Mouse (Mus musculus): Measurements from ENCODE around the gene Grb10. TPM values are rescaled to one million over a fixed set of nuclear protein-coding genes. Genes with fewer than 3 reads are reported as not detected.

Grb10 gene
- polyA plus RNA-seq, 1 experiment from 2014 or later: 45.9 TPM

DNA sequence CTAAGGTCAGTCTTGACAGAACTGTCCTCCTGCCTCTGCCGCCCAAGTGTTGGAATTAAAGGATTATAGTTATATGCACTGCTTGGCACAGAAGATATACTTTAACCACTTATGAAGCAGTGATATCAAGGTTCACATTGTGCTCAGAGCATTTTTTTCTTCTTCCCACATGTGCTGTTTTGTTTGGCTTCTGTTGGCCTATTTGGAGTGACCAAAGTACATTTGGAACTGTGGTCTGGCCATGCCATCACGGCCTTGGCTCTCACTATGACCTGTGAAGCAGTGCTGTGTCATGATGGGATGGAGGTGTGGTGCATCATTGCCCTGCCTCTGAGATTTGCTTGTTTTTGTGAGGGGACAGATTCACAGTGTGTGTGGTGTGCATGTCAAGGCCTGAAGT is 109.9 kb downstream of the Grb10 start:
- 61% methylated on average over 2 of the region's 2 CpGs for WGBS
- H3K4me2 ChIP-seq (replicated peaks; ENCODE audit: low read depth): no peak overlapping the region
- no peak for TF ChIP-seq CTCF (IDR thresholded peaks at IDR 0.05; ENCODE audit: low read depth)
- H3K9ac ChIP-seq (ENCODE audit: low read depth, low read length): no peak overlapping the region
- ATAC-seq: peak; percentile 83
- H3K4me1 ChIP-seq (replicated peaks; ENCODE audit: control insufficient read depth, insufficient read depth, low read length): no peaks in the 10 kb centered on the region
- no peaks in the 10 kb centered on the region for H3K9me3 ChIP-seq (ENCODE audit: control insufficient read depth)
- H3K27me3 ChIP-seq (replicated peaks; ENCODE audit: control insufficient read depth, insufficient read depth, low read length): no peaks in the 10 kb centered on the region
- H3K27ac ChIP-seq (ENCODE audit: low read depth, low read length): peak overlapping the region; percentile 41; the same call in 1 of the 2 replicates
- no peak overlapping the region for H3K4me3 ChIP-seq (ENCODE audit: low read depth, low read length)
- peaks cover 8% of the 10 kb centered on the region; the same call in 1 of the 2 replicates for H3K36me3 ChIP-seq (ENCODE audit: control insufficient read depth, insufficient read depth)

GRCm38 (mm10) chr11:11923900-11924299 is 114.6 kb downstream of the Grb10 start:
- Histone ChIP-seq H3K27me3 (replicated peaks; ENCODE audit: control insufficient read depth, insufficient read depth, low read length) (no peaks in the 10 kb centered on the region), H3K4me1 (replicated peaks; ENCODE audit: control insufficient read depth, insufficient read depth, low read length) (no peaks in the 10 kb centered on the region), H3K4me3 (ENCODE audit: low read depth, low read length) (no peak overlapping the region), H3K4me2 (replicated peaks; ENCODE audit: low read depth) (no peak overlapping the region), H3K9ac (ENCODE audit: low read depth, low read length) (no peak overlapping the region), H3K36me3 (ENCODE audit: control insufficient read depth, insufficient read depth) (no peaks in the 10 kb centered on the region), H3K9me3 (ENCODE audit: control insufficient read depth) (no peaks in the 10 kb centered on the region), H3K27ac (ENCODE audit: low read depth, low read length) (no peak overlapping the region)
- 66% methylated on average over 3 of the region's 3 CpGs for WGBS
- no peak for TF ChIP-seq CTCF (IDR thresholded peaks at IDR 0.05; ENCODE audit: low read depth)
- ATAC-seq: no peak

- Histone ChIP-seq H3K27me3 (replicated peaks; ENCODE audit: control insufficient read depth, insufficient read depth, low read length) (no peaks in the 10 kb centered on the region), H3K9me3 (ENCODE audit: control insufficient read depth) (no peaks in the 10 kb centered on the region), H3K36me3 (ENCODE audit: control insufficient read depth, insufficient read depth) (no peaks in the 10 kb centered on the region), H3K27ac (ENCODE audit: low read depth, low read length) (no peak overlapping the region), H3K4me1 (replicated peaks; ENCODE audit: control insufficient read depth, insufficient read depth, low read length) (no peaks in the 10 kb centered on the region), H3K4me3 (ENCODE audit: low read depth, low read length) (no peak overlapping the region), H3K4me2 (replicated peaks; ENCODE audit: low read depth) (no peak overlapping the region), H3K9ac (ENCODE audit: low read depth, low read length) (no peak overlapping the region)
- no peak for TF ChIP-seq CTCF (IDR thresholded peaks at IDR 0.05; ENCODE audit: low read depth)
- 76% methylated on average over 3 of the region's 3 CpGs for WGBS
- peak; percentile 62; the same call in 1 of the 2 replicates for ATAC-seq
These were observed 115.1 kb downstream of the Grb10 start for GRCm38 (mm10) chr11:11923345-11923744.

- Histone ChIP-seq H3K9ac (ENCODE audit: low read depth, low read length) (no peak overlapping the region), H3K4me1 (replicated peaks; ENCODE audit: control insufficient read depth, insufficient read depth, low read length) (no peaks in the 10 kb centered on the region), H3K27me3 (replicated peaks; ENCODE audit: control insufficient read depth, insufficient read depth, low read length) (no peaks in the 10 kb centered on the region), H3K4me3 (ENCODE audit: low read depth, low read length) (no peak overlapping the region), H3K9me3 (ENCODE audit: control insufficient read depth) (no peaks in the 10 kb centered on the region), H3K4me2 (replicated peaks; ENCODE audit: low read depth) (no peak overlapping the region), H3K36me3 (ENCODE audit: control insufficient read depth, insufficient read depth) (no peaks in the 10 kb centered on the region), H3K27ac (ENCODE audit: low read depth, low read length) (no peak overlapping the region)
- no peak for TF ChIP-seq CTCF (IDR thresholded peaks at IDR 0.05; ENCODE audit: low read depth)
- 81% methylated on average over 2 of the region's 2 CpGs for WGBS
- ATAC-seq: no peak
These were observed 116.4 kb downstream of the Grb10 start for GRCm38 (mm10) chr11:11922106-11922505.

- H3K36me3 ChIP-seq (ENCODE audit: control insufficient read depth, insufficient read depth): no peaks in the 10 kb centered on the region
- no peak overlapping the region for H3K9ac ChIP-seq (ENCODE audit: low read depth, low read length)
- no peak for TF ChIP-seq CTCF (IDR thresholded peaks at IDR 0.05; ENCODE audit: low read depth)
- H3K9me3 ChIP-seq (ENCODE audit: control insufficient read depth): no peaks in the 10 kb centered on the region
- 53% methylated on average over 7 of the region's 7 CpGs for WGBS
- no peak for ATAC-seq
- no peaks in the 10 kb centered on the region for H3K27me3 ChIP-seq (replicated peaks; ENCODE audit: control insufficient read depth, insufficient read depth, low read length)
- no peak overlapping the region for H3K27ac ChIP-seq (ENCODE audit: low read depth, low read length)
- no peak overlapping the region for H3K4me2 ChIP-seq (replicated peaks; ENCODE audit: low read depth)
- H3K4me3 ChIP-seq (ENCODE audit: low read depth, low read length): no peak overlapping the region
- H3K4me1 ChIP-seq (replicated peaks; ENCODE audit: control insufficient read depth, insufficient read depth, low read length): no peaks in the 10 kb centered on the region
These were observed 130.6 kb downstream of the Grb10 start for GRCm38 (mm10) chr11:11907703-11908413.

DNA sequence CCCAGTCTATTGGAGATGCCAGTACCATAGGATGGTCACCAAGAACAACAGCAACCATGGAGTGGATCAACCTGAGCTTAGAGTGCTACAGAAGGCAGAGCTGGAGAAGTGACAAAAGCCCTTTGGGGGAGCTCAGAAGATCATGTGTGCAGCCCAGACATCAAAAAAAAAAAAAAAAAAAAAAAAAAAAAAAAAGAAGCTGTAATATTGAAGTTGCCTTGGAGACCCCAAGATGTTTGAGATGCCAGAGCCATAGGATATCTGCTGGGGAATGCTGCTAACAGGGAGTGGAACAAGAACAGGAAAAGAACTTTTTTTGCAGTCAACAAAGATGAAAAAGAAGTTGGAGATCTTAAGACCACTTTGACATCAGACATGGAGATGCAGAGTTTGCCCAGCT is 133.0 kb downstream of the Grb10 start:
- no peak overlapping the region for H3K27ac ChIP-seq (ENCODE audit: low read depth, low read length)
- TF ChIP-seq CTCF (IDR thresholded peaks at IDR 0.05; ENCODE audit: low read depth): no peak
- H3K4me1 ChIP-seq (replicated peaks; ENCODE audit: control insufficient read depth, insufficient read depth, low read length): no peaks in the 10 kb centered on the region
- H3K9me3 ChIP-seq (ENCODE audit: control insufficient read depth): no peaks in the 10 kb centered on the region
- H3K9ac ChIP-seq (ENCODE audit: low read depth, low read length): no peak overlapping the region
- H3K4me3 ChIP-seq (ENCODE audit: low read depth, low read length): no peak overlapping the region
- ATAC-seq: no peak
- H3K27me3 ChIP-seq (replicated peaks; ENCODE audit: control insufficient read depth, insufficient read depth, low read length): no peaks in the 10 kb centered on the region
- no peaks in the 10 kb centered on the region for H3K36me3 ChIP-seq (ENCODE audit: control insufficient read depth, insufficient read depth)
- H3K4me2 ChIP-seq (replicated peaks; ENCODE audit: low read depth): no peak overlapping the region

Data from intestine, postnatal 0 days (tissue).